Mouse (Mus musculus) left cerebral cortex, adult 11 months (tissue): ENCODE data around the gene Vmn1r132.
"Not testable (repeated sequence)": the region's sequence is repeated elsewhere in the genome, so short reads cannot be mapped to it uniquely, and the experiment has no call there.

Experiments
- DNase-seq: peaks from one replicate; pipeline ENCODE4 v3.0.0; 2022; ENCODE audit warnings: low spot score

Vmn1r132 gene

GRCm38 (mm10) chr7:21613792-21614191 is at the start of gene Vmn1r132:
Gene Vmn1r132, plus strand, starts transcription at chr7:21614092.
- not testable (repeated sequence) for DNase-seq
